Mouse (Mus musculus) embryonic facial prominence, embryonic 11.5 days (tissue): ENCODE results near the gene Ino80e. TPM values are rescaled to one million over a fixed set of nuclear protein-coding genes. Genes with fewer than 3 reads are reported as not detected.

Experiments used
- ATAC-seq: fragments of 200-750 bp; cut with Nextera tagmentation; replicated peaks from 2 replicates; pipeline ENCODE4 v1.8.0; 2017; ENCODE audit warnings: low read depth; ENCODE audit not compliant: insufficient number of reproducible peaks, low FRiP score, low TSS enrichment
- DNase-seq: peaks from one replicate; pipeline ENCODE4 v3.0.0-alpha.2; 2015; ENCODE audit warnings: low spot score
- H3K27ac ChIP-seq: fragments of 300-500 bp; sonication (generic); replicated peaks from 2 replicates; pipeline ENCODE4 v1.5.1; 2014; ENCODE audit warnings: mild to moderate bottlenecking, low read depth, low read length, control low read depth
- H3K27me3 ChIP-seq: fragments of 300-500 bp; sonication (generic); 2 replicates; pipeline ENCODE4 v1.6.1; 2014; ENCODE audit warnings: mild to moderate bottlenecking, low read length, moderate library complexity, mixed read lengths; ENCODE audit not compliant: control insufficient read depth, insufficient read depth
- H3K36me3 ChIP-seq: fragments of 300-500 bp; sonication (generic); replicated peaks from 2 replicates; pipeline ENCODE4 v1.6.1; 2014; ENCODE audit warnings: low read depth, mild to moderate bottlenecking, low read length, moderate library complexity, mixed read lengths; ENCODE audit not compliant: control insufficient read depth, insufficient read depth
- H3K4me1 ChIP-seq: fragments of 300-500 bp; sonication (generic); 2 replicates; pipeline ENCODE4 v1.6.1; 2014; ENCODE audit warnings: low read length, mixed read lengths; ENCODE audit not compliant: control insufficient read depth, insufficient read depth
- H3K4me2 ChIP-seq: fragments of 300-500 bp; sonication (generic); 2 replicates; pipeline ENCODE4 v1.6.1; 2014; ENCODE audit warnings: low read depth, mild to moderate bottlenecking, control low read depth, low read length, moderate library complexity
- H3K4me3 ChIP-seq: fragments of 300-500 bp; sonication (generic); 2 replicates; pipeline ENCODE4 v1.5.1; 2014; ENCODE audit warnings: low read depth, low read length, control low read depth
- H3K9ac ChIP-seq: fragments of 300-500 bp; sonication (generic); replicated peaks from 2 replicates; pipeline ENCODE4 v1.6.1; 2014; ENCODE audit warnings: mild to moderate bottlenecking, control low read depth, low read length
- H3K9me3 ChIP-seq: fragments of 300-500 bp; sonication (generic); replicated peaks from 2 replicates; pipeline ENCODE4 v1.6.1; 2016; ENCODE audit warnings: mild to moderate bottlenecking, low read length, inconsistent platforms, mixed read lengths; ENCODE audit not compliant: control insufficient read depth
- WGBS: fragments of 180-500 bp; shearing (Covaris S2); extraction: QIAGEN DNeasy Blood & Tissue Kit; methylation state at CpG from one replicate; pipeline ENCODE4 v1.1.7; 2014; 5-methylcytosine and 5-hydroxymethylcytosine counted together
- polyA plus RNA-seq: library from polyadenylated mRNA; unstranded; fragments of >200 nt; fragmentation: Nextera tagmentation; extraction: Ambion mirVana; gene quantifications from 2 replicates; pipeline ENCODE4 v1.2.1, GENCODE M21; 2014

Gene Ino80e
- polyA plus RNA-seq, 1 experiment from 2014 or later: 100 TPM

GRCm38 (mm10) chr7:126818818-126819217 lies 43.4 kb downstream of the Ino80e start:
- H3K9ac ChIP-seq: no peak overlapping the region
- peaks cover 3% of the 10 kb centered on the region; the same call in 1 of the 2 replicates for H3K4me1 ChIP-seq
- H3K27ac ChIP-seq: no peak overlapping the region
- no peak for ATAC-seq
- H3K4me3 ChIP-seq: no peak overlapping the region
- no peak overlapping the region for H3K4me2 ChIP-seq
- DNase-seq: no peak
- H3K36me3 ChIP-seq: no peaks in the 10 kb centered on the region
- H3K9me3 ChIP-seq: no peaks in the 10 kb centered on the region
- peaks cover 12% of the 10 kb centered on the region for H3K27me3 ChIP-seq
- 45% methylated on average over 1 of the region's 1 CpGs for WGBS

GRCm38 (mm10) chr7:126817595-126817994 lies 44.6 kb downstream of the Ino80e start:
- WGBS: 82% methylated on average over 7 of the region's 7 CpGs
- no peak overlapping the region for H3K4me2 ChIP-seq
- H3K4me1 ChIP-seq: no peaks in the 10 kb centered on the region
- no peak overlapping the region for H3K9ac ChIP-seq
- H3K27ac ChIP-seq: no peak overlapping the region
- no peaks in the 10 kb centered on the region for H3K36me3 ChIP-seq
- no peak overlapping the region for H3K4me3 ChIP-seq
- no peak for ATAC-seq
- no peaks in the 10 kb centered on the region for H3K9me3 ChIP-seq
- H3K27me3 ChIP-seq: peaks cover 3% of the 10 kb centered on the region; the same call in 1 of the 2 replicates
- no peak for DNase-seq

GRCm38 (mm10) chr7:126816494-126816893 lies 45.7 kb downstream of the Ino80e start:
- no peaks in the 10 kb centered on the region for H3K36me3 ChIP-seq

GRCm38 (mm10) chr7:126815726-126816222 lies 46.4 kb downstream of the Ino80e start:
- WGBS: 72% methylated on average over 8 of the region's 8 CpGs
- Histone ChIP-seq H3K4me1 (no peaks in the 10 kb centered on the region), H3K4me2 (no peak overlapping the region), H3K4me3 (no peak overlapping the region), H3K9ac (no peak overlapping the region), H3K27me3 (no peaks in the 10 kb centered on the region), H3K27ac (no peak overlapping the region), H3K36me3 (no peaks in the 10 kb centered on the region), H3K9me3 (no peaks in the 10 kb centered on the region)
- DNase-seq (no peak), ATAC-seq (no peak)

More at GRCm38 (mm10) chr7:126816494-126816893, 45.7 kb downstream of the Ino80e start:
- no peaks in the 10 kb centered on the region for H3K4me1 ChIP-seq
- 88% methylated on average over 8 of the region's 8 CpGs for WGBS
- no peak overlapping the region for H3K27ac ChIP-seq
- no peak overlapping the region for H3K4me2 ChIP-seq
- H3K27me3 ChIP-seq: no peaks in the 10 kb centered on the region
- H3K9me3 ChIP-seq: no peaks in the 10 kb centered on the region
- no peak overlapping the region for H3K4me3 ChIP-seq
- no peak overlapping the region for H3K9ac ChIP-seq
- no peak for DNase-seq
- no peak for ATAC-seq

GRCm38 (mm10) chr7:126809723-126810369 lies 52.3 kb downstream of the Ino80e start:
- no peaks in the 10 kb centered on the region for H3K36me3 ChIP-seq
- no peak overlapping the region for H3K9ac ChIP-seq
- H3K4me1 ChIP-seq: peaks cover 2% of the 10 kb centered on the region; the same call in 1 of the 2 replicates
- WGBS: 52% methylated on average over 5 of the region's 5 CpGs
- no peaks in the 10 kb centered on the region for H3K27me3 ChIP-seq
- H3K4me2 ChIP-seq: no peak overlapping the region
- H3K9me3 ChIP-seq: no peaks in the 10 kb centered on the region
- ATAC-seq: no peak
- no peak overlapping the region for H3K4me3 ChIP-seq
- H3K27ac ChIP-seq: no peak overlapping the region
- no peak for DNase-seq

- no peak overlapping the region; the same call in 1 of the 2 replicates for H3K27ac ChIP-seq
- peak overlapping the region; percentile 64 for H3K4me3 ChIP-seq
- 0% methylated on average over 41 of the region's 43 CpGs for WGBS
- H3K4me1 ChIP-seq: peaks cover 2% of the 10 kb centered on the region; the same call in 1 of the 2 replicates
- peak overlapping the region; percentile 78 for H3K4me2 ChIP-seq
- H3K36me3 ChIP-seq: no peaks in the 10 kb centered on the region
- no peaks in the 10 kb centered on the region for H3K27me3 ChIP-seq
- peak; percentile 94 for ATAC-seq
- H3K9me3 ChIP-seq: no peaks in the 10 kb centered on the region
- peak; percentile 93 for DNase-seq
- peak overlapping the region; percentile 78 for H3K9ac ChIP-seq
Observed at GRCm38 (mm10) chr7:126808703-126809455, 53.3 kb downstream of the Ino80e start.

- no peak for DNase-seq
- peaks cover 2% of the 10 kb centered on the region; the same call in 1 of the 2 replicates for H3K4me1 ChIP-seq
- H3K36me3 ChIP-seq: no peaks in the 10 kb centered on the region
- ATAC-seq: no peak
- no peak overlapping the region for H3K27ac ChIP-seq
- no peaks in the 10 kb centered on the region for H3K27me3 ChIP-seq
- no peak overlapping the region for H3K4me3 ChIP-seq
- H3K4me2 ChIP-seq: no peak overlapping the region
- H3K9ac ChIP-seq: peak overlapping the region; percentile 78
- 76% methylated on average over 4 of the region's 4 CpGs for WGBS
- H3K9me3 ChIP-seq: no peaks in the 10 kb centered on the region
Observed at GRCm38 (mm10) chr7:126807405-126807804, 54.8 kb downstream of the Ino80e start.

GRCm38 (mm10) chr7:126806956-126807355 lies 55.2 kb downstream of the Ino80e start:
- no peak overlapping the region for H3K4me2 ChIP-seq
- H3K9ac ChIP-seq: no peak overlapping the region
- ATAC-seq: no peak
- no peak overlapping the region for H3K27ac ChIP-seq
- H3K36me3 ChIP-seq: no peaks in the 10 kb centered on the region
- H3K9me3 ChIP-seq: no peaks in the 10 kb centered on the region
- no peaks in the 10 kb centered on the region for H3K27me3 ChIP-seq
- no peak overlapping the region for H3K4me3 ChIP-seq
- 87% methylated on average over 6 of the region's 6 CpGs for WGBS
- no peak for DNase-seq
- peaks cover 2% of the 10 kb centered on the region; the same call in 1 of the 2 replicates for H3K4me1 ChIP-seq
